Mouse (Mus musculus) cortical plate, adult 2 months (tissue): ENCODE results near the gene Plb1. TPM values are rescaled to one million over a fixed set of nuclear protein-coding genes. Genes with fewer than 3 reads are reported as not detected.

Experiments
- H3K27ac ChIP-seq: fragments of 200-500 bp; 2 replicates; pipeline ENCODE4 v1.5.1; 2012; ENCODE audit warnings: low read length, control low read depth, inconsistent platforms; ENCODE audit not compliant: insufficient read depth
- H3K4me1 ChIP-seq: fragments of 200-500 bp; 2 replicates; pipeline ENCODE4 v1.6.1; 2011; ENCODE audit warnings: low read length; ENCODE audit not compliant: control insufficient read depth, insufficient read depth
- H3K4me3 ChIP-seq: fragments of 200-500 bp; 2 replicates; pipeline ENCODE4 v1.5.1; 2011; ENCODE audit warnings: mild to moderate bottlenecking, low read length, control low read depth; ENCODE audit not compliant: insufficient read depth
- CTCF ChIP-seq: fragments of 200-500 bp; IDR thresholded peaks from 2 replicates; pipeline ENCODE4 v1.5.1; 2011; ENCODE audit warnings: mild to moderate bottlenecking, control low read depth, low read length; ENCODE audit not compliant: insufficient read depth; ENCODE audit errors: extremely low read depth
- POLR2A ChIP-seq: fragments of 200-500 bp; IDR thresholded peaks from 2 replicates; pipeline ENCODE4 v1.6.1; 2011; ENCODE audit warnings: mild to moderate bottlenecking, low read length, control low read depth; ENCODE audit not compliant: insufficient read depth; ENCODE audit errors: extremely low read depth
- polyA plus RNA-seq: library from polyadenylated mRNA; depleted of rRNA; stranded (reverse); fragments of >200 nt; gene quantifications from 2 replicates; pipeline ENCODE4 v1.2.3, GENCODE M21; 2012

Plb1 gene
- polyA plus RNA-seq, 1 experiment = 5.0 TPM

DNA sequence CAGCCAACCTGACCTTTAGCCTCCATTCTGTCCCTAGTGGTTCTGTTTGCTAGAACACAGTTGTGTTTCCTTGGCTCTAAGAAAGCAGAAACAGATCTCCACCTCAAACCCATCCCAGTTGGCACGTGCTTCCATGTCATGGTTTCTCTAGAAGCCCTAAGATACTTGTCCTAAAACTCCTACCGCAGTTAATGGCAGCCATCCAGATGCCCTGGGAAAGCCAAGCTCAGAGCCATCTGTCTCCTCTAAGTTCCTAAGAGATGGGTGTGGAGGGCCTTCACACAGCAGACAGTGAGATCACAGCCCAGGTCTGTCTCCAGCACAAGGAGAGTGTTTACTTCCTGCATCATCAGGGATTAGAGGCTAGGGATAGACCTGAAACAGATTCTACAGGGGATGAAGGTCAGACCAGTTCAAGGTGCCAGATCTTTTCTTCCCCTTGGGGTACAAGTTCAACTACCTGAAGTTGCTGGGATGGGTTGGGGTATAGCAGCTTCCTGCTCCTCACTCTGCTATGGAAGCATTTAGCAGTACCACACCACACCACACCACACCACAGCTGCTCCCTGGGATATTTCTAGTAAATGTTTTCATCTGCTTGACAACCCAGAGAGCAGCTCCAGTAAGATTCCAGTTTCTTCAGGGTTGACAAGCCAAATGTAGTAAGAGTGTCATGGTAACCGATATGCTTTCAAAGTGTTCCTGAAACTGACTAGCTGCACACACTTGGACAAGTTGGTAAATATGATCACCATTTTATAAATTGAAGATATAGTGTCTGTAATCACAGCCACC is 129.1 kb downstream of the Plb1 start:
- Histone ChIP-seq H3K4me1 (peaks cover 2% of the 10 kb centered on the region; the same call in 1 of the 2 replicates), H3K27ac (no peak overlapping the region), H3K4me3 (no peak overlapping the region)
- TF ChIP-seq POLR2A = no peak
- no peak for TF ChIP-seq CTCF

DNA sequence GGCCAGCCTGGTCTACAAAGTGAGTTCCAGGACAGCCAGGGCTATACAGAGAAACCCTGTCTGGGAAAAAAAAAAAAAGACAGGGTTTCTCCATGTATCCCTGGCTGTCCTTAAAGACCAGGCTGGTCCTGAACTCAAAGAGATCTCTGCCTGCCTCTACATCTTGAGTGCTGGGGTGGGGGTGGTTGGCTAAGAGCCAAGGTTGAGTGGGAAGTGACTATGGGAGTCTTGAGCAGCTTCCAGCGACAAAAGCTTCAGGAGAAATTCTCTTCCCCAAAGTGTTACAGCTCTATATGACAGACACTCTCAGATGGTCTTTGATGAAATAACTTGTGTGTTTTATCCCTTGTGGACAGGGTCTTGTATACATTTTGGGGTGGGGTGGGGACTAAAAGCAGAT is 136.9 kb downstream of the Plb1 start:
- Histone ChIP-seq H3K4me3 (no peak overlapping the region), H3K4me1 (peaks cover 4% of the 10 kb centered on the region), H3K27ac (no peak overlapping the region)
- TF ChIP-seq POLR2A (no peak), CTCF (no peak)

DNA sequence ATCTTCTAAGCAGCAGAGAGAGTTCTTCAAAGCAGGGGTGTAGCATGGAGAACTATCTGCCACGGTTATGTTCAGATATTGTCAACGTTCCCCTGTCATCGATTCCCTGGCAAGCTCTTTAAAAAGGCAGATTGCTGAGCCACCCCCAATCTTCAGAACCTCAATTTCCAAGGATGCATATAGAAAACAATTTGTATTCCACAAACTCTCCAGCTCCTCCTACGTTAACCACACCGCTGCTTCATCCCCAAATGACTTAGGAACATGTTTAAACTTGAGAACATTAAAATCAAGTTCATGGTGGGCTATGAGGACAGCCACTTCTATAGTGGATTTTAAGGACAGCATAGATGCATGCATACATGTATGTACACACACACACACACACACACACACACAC is 138.7 kb downstream of the Plb1 start:
- Histone ChIP-seq H3K4me1 (peaks cover 4% of the 10 kb centered on the region), H3K4me3 (no peak overlapping the region), H3K27ac (no peak overlapping the region)
- TF ChIP-seq CTCF = no peak
- no peak for TF ChIP-seq POLR2A

DNA sequence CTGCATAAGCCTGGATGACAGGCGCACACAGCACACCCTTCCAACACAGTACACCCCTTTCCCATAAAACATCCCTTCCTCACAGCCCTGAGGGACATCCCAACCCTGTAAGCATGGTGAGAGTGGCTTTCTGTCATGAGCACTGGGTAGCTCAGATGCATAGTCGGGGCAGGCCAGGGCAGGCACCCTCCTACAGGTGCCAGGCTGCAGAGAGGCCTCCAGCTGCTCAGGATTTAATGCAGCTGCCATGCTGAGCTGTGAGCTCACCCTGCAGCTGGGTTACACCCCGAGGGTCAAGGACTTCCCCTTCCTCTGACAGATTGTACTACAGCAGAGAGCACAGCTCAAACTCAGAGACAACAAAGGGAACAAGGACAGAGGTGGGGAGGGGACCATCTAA is 146.0 kb downstream of the Plb1 start:
- no peak for TF ChIP-seq CTCF
- no peak for TF ChIP-seq POLR2A
- no peak overlapping the region for H3K27ac ChIP-seq
- no peaks in the 10 kb centered on the region for H3K4me1 ChIP-seq
- no peak overlapping the region for H3K4me3 ChIP-seq

DNA sequence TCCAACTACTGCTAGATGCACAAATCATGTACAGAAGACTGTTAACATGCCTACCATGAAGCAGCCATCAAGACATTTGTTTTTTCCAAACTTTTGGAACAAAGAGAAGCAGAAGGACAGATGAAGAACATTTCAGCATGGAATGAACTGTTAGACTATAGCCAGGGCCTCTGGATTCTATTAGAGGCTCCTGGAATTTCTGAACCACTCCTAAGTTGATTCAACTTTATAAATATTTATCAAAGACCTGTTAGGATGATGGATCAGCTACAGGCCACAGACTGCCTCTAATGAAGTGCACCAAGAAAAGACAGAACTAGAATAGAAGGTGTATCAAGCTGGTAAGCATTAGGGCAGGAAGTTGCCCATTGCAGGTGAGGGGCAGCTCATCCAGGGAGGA is 156.1 kb downstream of the Plb1 start:
- Histone ChIP-seq H3K27ac (no peak overlapping the region), H3K4me1 (no peaks in the 10 kb centered on the region), H3K4me3 (no peak overlapping the region)
- TF ChIP-seq CTCF (no peak), POLR2A (no peak)

DNA sequence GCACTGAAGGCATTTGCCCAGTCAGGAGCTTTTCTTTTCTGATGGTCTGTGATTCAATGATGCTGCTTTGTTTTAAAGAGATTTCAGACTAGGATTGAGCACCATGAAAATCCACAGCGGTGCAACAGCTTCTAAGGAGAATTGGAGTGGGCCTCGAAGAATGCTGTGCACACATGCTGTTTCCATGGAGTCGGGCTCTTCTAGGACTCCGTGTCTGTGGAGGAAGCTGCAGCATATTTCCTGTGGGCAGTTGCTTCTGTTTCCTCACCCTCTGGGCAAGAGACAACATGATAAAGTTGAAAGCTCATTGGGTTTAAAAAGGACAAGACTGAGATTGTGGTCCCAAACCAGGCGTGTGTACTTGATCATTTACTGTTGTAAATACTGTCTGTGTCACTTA is 157.8 kb downstream of the Plb1 start:
- TF ChIP-seq CTCF (no peak), POLR2A (no peak)
- Histone ChIP-seq H3K4me3 (no peak overlapping the region), H3K27ac (no peak overlapping the region), H3K4me1 (no peaks in the 10 kb centered on the region)

DNA sequence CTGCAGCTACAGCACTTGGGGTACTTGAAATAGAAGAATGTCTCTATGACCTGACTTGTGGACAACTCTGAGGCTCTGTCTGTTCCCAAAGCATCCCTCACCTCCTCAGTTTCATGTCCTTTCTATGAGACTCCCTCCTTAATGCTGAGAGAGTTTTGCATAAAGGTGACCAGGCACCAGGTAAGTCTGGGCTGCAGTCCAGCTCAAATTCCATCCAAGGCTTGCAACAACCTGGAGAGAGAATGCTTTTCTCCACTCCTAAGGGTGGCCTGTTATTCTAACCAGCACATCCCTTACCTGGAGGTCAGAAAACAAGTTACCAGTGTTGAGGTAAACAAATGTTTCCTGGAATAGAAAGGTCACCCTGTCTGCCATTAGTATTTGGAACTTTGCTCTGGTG is 159.8 kb downstream of the Plb1 start:
- Histone ChIP-seq H3K27ac (no peak overlapping the region), H3K4me3 (no peak overlapping the region), H3K4me1 (no peaks in the 10 kb centered on the region)
- no peak for TF ChIP-seq POLR2A
- TF ChIP-seq CTCF = no peak

DNA sequence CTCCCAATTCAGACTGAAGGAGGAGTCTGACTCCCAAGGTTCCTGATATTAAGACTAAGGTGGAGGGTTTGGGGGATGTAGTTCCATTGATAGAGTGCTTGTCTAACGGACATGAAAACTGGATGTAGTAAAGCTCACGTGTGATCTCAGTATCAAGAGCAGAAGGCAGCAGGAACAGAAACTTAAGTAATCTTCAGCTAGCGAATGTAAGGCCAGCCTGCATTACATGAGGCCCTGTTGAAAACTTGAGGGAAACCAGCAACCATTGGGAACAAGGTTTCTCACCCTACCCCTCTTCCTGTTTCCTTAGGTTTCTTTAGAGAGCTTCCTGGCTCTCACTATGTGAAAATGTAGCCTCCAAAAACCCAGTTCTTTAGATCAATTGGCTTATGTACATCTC is 162.1 kb downstream of the Plb1 start:
- H3K4me3 ChIP-seq = no peak overlapping the region
- H3K4me1 ChIP-seq = no peaks in the 10 kb centered on the region
- TF ChIP-seq CTCF (no peak), POLR2A (no peak)
- no peak overlapping the region for H3K27ac ChIP-seq

DNA sequence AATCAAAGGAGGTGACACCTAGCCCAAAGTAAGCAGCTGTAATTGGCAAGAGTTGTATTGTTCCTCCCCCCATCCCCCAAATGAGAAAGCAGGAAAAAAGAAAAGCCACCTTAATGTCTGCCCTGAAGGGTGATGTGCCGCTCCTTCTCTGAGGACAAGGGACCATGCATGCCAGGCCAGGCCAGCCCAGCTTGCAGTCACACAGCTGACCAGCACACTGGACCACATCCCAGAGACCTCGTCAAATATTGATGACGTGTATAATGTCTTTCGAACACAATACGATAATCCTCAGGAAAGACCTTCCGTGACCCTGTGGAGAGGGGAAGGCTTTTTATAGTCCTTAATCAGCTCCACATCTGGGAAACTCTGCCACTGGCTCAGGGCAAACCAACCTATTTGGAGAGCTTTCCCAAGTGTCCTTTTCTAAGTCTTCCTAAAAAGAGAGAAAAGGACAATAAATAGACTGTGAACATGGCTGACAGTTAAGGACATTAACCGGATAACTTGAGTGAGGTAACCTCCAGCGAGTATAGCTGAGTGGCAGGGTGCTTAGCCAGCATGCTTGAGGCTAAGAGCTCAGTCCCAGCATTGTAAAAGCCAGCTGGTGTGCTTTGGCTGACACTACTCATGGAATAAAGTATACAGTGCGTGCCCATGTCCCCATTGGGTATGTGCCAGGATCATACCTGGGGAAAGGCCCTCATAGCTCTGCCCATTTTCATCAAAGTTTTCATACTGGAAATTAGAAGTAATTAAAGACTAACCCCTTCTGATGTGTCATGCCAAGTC is 162.8 kb downstream of the Plb1 start:
- Histone ChIP-seq H3K4me3 (no peak overlapping the region), H3K27ac (no peak overlapping the region), H3K4me1 (no peaks in the 10 kb centered on the region)
- TF ChIP-seq CTCF = no peak

DNA sequence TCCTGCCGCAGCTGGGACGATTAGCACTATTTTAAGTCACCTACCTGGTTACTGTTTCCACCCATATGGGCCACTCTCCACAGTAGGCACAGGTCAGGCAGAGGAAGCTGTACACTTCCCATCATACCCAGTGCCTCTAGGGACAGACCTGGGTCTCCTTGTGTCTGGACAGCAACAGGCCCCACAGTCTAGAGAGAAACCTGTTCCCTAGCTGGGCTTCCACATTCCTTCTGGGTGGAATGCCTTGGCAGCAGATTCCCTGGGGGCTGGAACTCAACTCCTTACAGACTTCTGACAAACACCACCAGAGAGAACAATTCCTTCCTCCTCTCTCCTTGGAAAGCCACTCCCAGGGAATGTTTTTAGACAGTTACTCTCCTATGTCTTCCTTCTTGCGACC is 165.2 kb downstream of the Plb1 start:
- Histone ChIP-seq H3K27ac (no peak overlapping the region), H3K4me1 (no peaks in the 10 kb centered on the region), H3K4me3 (no peak overlapping the region)
- no peak for TF ChIP-seq POLR2A
- TF ChIP-seq CTCF = no peak
